Mouse (Mus musculus): ENCODE results near the gene Hspb1. TPM values are rescaled to one million over a fixed set of nuclear protein-coding genes. Genes with fewer than 3 reads are reported as not detected.

Hspb1 gene
- 1 to 10 TPM; 4.2 to 6.1 TPM for total RNA-seq (2021)
- long read RNA-seq, partial matches to known transcripts: 0 of 1 reads
- long read RNA-seq, other reads (novel, unspliced or antisense): 0 of 1 reads

DNA sequence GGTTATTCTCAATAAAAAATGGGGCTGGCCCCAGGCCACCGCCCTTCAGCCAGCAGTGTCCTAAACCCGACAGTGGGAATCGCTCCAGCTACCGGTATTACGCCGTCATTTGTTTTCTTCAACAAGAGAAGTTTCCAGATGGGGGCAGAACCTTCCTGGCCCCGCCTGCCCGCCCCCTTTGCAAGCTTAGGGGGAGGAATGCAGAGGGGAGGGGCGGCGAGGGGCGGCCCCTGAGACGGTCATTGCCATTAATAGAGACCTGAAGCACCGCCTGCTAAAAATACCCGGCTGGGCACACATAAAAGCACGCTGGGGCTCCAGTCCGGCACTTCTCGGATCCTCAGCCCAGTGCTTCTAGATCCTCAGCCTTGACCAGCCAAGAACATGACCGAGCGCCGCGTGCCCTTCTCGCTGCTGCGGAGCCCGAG, at the start of gene Hspb1:
Gene Hspb1, plus strand, starts transcription at position 245 of the 428 bp plus-strand sequence.
- DNase-seq (ENCODE audit: low spot score in 2 of 2): no peak

DNA sequence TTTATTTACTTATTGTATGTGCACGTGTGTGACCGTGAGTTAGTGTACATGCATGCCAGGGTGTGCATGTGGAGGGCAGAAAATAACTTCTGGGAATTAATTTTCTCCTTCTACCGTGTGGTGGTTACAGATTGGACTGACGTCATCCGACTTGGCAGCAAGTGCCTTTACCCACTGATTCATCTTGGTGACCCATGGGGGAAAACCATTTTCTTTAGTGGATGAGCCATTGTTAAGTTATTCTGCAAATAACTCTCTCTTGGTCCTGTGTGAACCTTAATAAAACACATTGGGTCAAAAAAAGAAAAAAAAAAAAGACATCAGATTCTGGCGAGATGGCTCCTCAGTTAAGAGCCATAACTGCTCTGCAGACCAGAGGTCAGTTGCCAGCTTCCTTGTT, 46.1 kb upstream of the Hspb1 start:
- DNase-seq (ENCODE audit: low spot score in 2 of 2): no peak

DNA sequence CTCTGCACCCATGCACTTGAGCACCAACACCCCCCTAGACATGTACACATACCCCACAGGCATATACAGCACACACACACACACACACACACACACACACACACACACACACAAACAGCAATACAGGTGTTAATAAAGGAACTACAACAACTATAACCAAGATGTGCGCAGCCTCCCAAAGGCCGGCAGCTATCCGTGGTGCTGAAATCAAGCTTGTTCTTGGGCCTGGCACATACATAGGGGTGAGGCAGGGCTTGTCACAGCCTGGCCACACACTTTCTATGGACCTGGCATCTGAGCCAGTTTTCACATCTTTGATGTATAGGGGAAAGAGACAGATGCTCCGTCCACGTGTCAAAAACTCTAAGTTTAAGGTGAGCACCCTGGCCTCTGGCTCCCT, 44.3 kb upstream of the Hspb1 start:
- no peak for DNase-seq (ENCODE audit: low spot score in 2 of 2)

DNA sequence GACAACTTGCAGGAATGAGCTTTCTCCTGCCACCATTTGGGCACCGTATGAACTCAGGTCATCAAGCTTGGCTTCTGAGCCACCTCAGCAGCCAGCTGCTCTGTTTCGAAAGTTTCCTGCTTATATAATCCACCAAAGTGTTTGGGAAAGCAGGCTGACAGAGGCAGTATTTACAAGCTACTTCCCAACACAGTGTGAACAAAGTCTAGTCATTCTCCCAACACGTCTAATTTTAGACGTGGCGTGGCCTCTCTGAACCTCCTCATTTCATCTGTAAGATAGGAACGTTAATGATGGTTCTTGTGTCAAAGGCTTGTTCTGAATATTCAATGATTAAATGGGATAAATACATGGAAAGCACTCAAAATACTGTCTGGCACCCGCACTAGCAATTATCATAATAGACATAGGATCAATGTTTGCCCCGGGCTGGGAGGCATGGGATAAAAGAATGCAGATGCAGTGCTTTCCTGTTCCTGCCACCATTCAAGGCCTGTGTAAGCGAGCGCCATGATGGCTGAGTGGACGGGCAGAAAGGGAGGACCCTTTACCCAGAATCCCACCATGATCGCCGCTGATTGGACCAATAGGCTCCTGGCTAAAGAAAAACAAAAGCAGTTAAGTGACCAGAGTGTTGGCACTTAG, 41.9 kb upstream of the Hspb1 start:
- no peak for DNase-seq (ENCODE audit: low spot score in 2 of 2)

DNA sequence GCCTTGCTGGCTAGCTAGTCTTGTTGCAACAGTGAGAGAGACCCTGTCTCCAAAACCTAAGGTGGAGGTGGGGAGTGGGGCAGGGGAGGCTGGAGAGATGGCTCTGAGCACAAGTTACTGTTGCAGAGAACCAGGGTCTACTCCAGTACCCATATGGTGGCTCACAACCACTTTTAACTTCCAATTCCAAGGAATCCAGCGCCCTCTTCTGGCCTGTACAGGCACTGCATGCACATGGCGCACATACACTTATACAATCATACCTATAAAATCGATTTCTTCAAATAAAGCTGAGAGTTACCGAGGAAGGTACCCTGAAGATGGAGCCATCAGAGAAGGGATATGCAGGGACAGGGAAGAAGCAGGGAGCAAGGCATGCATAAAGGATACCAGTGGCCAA, 40.3 kb upstream of the Hspb1 start:
- DNase-seq (ENCODE audit: low spot score in 2 of 2): no peak

DNA sequence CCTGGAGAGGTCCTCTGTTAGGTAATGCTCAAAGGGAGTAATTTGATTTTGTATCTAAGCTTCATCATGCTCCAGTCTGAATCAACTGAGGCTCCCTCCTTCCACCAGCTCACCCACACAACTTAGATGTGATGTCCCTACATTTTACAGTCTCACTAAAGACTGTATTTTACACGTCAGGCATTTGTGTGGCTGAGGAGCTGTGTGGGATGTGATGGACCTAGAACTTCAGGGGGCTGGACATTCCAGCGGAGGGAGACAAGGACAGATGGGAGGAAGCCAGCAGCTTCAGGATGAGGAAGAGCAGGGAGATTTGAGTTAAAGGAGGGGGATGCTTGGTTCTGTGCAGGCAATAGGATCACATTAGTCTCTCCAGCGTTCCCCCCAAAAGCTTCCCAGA, 39.8 kb upstream of the Hspb1 start:
- no peak for DNase-seq (ENCODE audit: low spot score in 2 of 2)

DNA sequence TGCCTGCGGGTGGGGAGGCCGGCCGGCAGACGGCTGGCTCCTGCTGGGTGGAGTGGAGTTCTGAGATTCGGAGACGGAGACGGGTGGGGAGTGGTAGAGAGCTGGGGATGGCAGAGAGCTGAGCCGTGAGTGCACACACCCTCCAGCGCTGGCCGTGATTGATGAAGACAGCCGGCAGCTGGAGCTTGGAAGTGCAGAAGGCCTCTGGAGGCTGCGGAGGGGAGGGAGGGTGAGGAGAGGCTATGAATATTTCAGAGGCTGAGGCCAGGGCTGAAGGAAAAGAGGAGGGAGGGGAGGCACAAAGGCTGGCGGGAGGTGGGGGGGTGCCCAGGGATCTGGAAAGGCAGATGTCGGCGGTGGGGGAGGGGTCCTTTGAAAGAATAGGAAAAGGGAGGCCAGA, 36.7 kb upstream of the Hspb1 start:
- no peak for DNase-seq (ENCODE audit: low spot score in 2 of 2)

DNA sequence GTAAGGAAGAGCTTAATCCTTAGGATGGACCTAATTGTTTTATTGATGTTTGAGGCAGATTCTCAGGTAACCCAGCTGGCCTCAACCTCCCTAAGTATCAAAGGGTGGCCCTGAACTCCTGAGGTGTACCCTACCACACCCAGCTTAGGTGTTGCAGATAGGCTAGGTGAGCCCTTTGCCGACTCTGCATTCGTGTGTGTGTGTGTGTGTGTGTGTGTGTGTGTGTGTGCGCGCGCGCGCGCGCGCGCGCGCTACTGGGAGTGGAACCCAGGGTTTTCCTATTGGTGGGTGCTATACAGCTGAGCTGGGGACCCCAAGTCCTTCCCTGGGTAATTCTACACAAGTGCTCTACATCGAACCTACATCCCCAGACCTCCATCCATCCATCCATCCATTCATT, 36.2 kb upstream of the Hspb1 start:
- DNase-seq (ENCODE audit: low spot score in 2 of 2): no peak

DNA sequence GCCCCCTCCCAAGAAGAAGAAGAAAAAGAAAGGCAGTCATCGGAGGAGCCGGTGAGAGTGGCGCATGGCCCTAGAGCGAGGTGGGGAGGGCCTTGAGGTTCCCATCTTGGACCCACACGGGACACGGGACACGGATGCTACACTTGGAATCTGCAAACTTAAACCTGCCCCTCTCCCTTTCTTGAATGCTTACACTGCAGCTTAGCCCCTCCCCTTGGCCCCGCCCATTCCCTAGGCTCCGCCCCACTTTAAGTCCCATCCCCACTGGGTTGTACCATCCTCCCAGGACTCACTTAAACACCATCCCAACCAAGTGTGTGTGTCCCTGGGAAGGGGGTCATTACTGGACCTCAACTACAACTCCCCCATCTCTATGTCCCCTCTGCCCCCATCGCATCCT, 35.3 kb upstream of the Hspb1 start:
- DNase-seq (ENCODE audit: low spot score in 2 of 2): no peak

DNA sequence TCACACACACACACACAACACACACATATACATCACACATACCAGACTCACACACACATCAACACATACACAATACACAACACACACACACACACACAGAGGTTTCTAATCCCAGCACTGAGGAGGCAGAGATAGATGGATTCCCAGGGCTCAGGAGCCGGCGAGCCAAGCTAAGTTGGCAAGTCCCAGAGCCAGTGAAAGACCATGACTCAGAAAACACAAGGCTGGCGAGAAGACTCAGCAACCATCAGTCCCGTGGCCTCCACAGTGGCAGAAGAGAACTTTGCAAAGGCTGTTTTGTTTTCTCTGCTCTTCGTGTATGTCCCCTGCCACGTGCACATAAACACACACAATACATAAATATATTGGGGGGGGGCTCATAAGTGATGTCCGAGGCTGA, 34.0 kb upstream of the Hspb1 start:
- no peak for DNase-seq (ENCODE audit: low spot score in 2 of 2)

DNA sequence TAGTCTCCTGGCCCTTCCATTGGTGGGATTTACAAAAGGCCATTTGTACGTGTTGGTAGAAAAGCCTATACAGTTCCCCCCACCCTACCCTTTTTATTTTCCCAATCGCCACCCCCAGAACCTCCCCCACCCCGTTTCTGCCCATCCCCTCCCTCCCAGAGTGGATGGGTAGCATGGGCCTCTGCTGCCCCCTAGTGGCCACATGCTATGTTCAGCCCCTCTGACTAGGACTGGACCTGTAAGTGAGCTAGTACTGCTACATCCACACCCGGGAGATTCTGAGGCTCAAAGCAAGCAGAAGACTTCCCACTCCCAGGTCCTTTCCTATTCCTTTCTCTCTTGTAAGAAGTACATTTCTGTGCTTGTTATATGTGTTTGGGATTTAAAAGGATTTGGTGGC, 32.6 kb upstream of the Hspb1 start:
- peak; percentile 84 to 90 for DNase-seq (ENCODE audit: low spot score in 2 of 2)

DNA sequence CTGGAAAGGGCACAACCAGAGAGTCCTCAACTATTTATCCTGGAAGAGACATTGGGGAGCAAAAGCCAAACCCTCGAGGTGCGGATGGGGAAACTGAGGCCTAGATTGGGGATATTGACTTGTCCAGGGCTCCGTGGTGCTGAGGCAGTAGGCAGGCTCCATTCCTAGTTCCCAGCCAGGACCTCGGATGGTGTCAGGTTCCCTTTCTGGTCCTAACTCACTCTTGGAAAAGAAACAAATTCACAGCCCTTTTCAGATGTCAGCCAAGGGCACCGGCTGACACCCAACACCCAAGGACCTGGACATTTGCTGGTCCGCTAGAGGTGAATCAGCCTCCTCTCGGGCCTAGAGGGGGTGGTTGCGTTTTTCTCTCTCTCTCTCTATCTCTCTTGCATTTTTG, 21.1 kb upstream of the Hspb1 start:
- no peak for DNase-seq (ENCODE audit: low spot score in 2 of 2)

DNA sequence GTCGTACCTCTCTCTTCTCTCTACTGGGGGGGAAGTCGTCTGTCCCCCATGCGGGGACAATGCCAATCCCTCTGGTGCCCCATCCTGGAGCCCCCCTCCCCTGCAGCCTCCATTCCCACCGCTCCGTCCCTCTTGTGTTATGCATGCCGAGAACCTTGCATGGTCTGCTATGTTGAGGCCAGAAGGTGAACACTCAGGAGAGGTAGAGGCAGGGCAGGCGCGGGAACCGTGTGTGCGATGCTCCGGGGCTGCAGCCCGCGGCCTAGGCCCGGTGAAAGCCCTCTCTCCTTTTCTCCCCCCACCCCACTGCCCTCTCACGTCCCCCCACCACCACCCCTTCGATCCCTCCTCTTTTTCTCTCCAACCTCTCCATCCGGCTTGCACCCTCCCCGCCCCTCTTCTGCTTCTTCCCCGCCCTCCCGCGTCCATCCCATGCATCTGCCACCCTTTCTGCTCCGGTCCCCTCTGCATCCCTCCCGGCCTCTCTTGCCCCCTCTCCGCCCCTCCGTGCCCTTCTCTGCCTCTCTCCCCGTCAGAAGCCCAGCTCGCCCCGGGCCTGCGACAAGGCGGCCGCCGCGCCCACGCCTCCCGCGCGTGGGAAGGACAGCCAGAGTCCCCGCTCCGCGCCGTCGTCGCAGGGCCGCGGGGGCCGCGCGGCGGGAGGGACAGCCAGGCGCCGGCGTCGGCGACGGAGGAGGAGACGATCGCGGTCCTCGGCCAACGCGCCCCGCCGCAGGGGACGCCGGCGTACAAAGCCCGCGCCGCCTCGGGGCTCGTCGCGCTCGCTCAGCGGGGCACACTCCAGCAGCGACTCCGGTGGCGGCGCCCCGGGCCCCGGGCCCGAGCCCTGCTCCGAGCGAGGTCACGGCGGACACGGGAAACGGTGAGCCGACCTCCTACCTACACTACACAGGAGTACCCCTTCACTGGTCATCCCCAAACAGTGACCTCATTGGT, 19.8 kb upstream of the Hspb1 start:
- peak in 1 of 2 experiments; percentile 59 for DNase-seq (ENCODE audit: low spot score in 2 of 2)

DNA sequence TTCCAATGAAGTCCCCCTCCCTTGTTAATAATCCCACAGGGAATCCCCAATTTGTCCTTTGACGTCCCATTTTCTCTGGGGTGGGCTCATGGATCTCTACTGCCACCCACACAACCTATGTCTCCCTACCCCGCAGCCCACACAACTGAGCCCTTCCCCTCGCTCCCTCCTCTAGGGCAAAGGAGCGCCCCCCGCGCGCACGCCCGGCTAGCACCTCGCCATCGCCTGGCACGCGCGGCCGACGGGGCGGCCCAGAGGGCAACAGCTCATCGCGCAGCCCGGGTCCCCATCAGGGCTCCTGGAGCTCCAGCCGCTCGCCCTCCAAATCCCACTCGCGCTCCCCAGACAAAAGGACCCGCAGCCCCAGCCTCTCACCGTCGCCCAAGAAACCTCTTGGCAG, 19.1 kb upstream of the Hspb1 start:
- DNase-seq (ENCODE audit: low spot score in 2 of 2): no peak

DNA sequence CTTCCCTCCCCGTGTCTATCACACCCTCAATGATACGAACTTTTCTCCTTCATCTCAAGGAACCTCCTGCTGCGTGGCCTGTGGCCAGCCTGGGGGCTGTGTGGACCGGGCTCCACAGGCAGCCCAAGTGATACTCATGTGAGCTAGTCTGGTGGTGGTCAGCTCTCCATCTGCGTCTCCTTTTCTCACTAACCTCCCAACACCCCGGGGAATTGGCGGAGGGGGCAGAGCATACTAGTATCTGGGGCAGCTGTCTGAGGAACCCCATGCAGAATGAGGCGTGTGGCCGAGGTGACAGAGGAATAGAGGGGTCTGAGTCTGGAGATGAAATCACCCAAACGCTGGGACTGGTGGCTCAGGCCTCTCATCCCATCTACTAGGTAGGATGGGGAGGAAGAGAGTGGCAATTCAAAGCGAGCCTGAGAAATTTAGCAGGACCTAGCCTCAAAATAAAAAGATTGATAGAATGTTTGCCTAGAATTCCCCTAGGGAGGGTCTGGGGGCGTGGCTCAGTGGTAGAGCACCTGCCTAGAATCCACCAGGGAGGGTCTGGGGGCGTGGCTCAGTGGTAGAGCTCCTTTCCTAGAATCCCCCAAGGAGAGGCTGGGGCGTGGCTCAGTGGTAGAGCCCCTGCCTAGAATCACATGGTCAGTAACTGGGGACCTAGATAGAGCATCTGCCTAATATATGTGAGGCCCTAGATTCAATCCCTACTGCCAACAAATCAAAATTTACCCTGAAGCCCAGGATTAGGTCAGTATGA, 17.9 kb upstream of the Hspb1 start:
- DNase-seq (ENCODE audit: low spot score in 2 of 2): no peak

DNA sequence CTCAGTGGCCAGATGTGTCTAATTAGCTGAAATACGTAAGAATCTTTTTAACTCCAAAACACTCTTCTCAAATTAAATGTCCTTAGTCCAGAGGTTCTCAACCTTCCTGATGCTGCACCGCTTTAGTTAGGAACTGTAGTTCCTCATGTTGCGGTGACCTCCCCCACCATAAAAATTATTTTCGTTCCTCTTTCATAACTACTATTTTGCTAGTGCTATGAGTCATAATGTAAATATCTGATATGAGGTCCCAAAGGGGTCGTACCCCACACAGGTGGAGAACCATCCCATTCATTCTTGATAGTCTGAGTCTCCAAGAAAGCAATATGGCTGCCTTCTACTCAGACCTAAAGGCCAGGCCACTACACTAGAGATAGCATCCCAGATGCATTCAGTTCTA, 17.2 kb upstream of the Hspb1 start:
- no peak for DNase-seq (ENCODE audit: low spot score in 2 of 2)

DNA sequence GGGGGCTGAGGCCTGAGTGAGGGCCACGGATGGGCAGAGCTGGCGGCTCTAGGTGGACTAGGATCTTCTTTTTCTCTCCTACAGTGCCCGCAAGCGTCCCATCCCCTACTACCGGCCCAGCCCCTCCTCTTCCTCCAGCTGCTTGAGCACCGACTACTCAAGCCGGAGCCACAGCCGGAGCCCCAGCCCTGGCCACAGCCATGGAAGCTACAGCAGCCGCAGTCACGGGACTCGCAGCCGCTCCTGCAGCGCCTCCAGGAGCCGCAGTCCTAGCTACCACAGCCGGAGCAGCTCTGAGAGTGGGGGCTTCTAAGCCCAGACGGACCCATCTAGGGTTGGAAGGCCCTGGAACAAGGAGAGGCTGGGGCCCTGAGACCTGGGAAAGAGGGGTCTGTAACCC, 14.7 kb upstream of the Hspb1 start:
- DNase-seq (ENCODE audit: low spot score in 2 of 2): no peak

DNA sequence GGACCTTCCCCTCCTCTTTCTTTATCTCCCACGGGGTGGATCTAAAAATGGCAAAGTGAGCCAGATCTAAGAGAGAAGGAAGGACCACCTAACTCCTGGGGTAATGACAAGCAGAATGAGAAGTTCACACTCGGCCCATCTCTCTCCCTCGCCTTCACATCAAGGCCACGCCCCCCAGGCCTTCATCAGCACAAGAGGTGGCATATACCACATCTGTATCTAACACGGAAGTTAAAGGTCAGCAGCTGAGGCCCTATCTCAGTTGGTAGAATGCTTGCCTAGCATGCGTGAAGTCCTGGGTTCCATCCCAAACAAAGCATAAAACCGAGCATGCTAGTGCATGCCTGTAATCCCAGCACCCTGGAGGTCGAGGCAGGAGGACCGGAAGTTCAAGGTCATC, 14.0 kb upstream of the Hspb1 start:
- no peak for DNase-seq (ENCODE audit: low spot score in 2 of 2)

DNA sequence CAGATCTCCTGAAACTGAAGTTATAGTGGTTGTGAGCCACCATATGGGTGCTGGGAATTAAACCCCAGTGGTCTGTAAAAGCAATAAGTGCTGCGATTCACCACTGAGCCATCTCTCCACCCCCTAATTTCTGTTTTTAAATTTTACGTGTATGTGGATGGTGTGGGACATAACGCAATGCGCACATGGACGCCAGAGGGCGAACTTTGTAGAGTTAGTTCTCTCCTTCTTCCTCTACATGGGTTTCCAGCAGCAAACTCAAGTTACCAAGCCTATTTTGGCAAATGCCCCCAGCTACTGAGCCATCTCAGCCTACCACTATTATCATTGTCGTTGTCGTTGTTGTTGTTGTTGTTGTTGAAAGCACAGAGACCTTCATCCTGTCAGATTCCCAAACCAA, 10.5 kb upstream of the Hspb1 start:
- peak; percentile 63 to 70 for DNase-seq (ENCODE audit: low spot score in 2 of 2)

DNA sequence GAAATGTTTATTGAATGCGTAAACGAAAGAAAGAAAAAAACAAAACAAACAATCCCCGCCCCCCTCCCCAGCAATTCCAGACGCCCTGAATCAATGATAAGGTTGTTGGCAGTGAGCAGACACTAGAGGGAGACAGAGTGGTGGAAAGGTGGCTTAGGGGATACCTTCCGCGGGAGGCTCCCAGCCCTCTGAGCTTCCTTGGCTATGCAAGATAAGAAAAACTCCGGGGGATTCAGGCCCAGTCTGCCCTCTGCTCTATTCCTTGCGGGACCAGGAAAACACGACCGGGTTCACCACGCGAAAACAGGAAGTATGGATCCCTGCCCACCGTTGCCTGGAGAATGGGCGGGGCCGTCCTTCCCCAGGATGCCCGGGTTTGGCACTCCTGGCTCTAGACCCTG, 9.9 kb upstream of the Hspb1 start:
- DNase-seq (ENCODE audit: low spot score in 2 of 2): peak in 1 of 2 experiments; percentile 58

DNA sequence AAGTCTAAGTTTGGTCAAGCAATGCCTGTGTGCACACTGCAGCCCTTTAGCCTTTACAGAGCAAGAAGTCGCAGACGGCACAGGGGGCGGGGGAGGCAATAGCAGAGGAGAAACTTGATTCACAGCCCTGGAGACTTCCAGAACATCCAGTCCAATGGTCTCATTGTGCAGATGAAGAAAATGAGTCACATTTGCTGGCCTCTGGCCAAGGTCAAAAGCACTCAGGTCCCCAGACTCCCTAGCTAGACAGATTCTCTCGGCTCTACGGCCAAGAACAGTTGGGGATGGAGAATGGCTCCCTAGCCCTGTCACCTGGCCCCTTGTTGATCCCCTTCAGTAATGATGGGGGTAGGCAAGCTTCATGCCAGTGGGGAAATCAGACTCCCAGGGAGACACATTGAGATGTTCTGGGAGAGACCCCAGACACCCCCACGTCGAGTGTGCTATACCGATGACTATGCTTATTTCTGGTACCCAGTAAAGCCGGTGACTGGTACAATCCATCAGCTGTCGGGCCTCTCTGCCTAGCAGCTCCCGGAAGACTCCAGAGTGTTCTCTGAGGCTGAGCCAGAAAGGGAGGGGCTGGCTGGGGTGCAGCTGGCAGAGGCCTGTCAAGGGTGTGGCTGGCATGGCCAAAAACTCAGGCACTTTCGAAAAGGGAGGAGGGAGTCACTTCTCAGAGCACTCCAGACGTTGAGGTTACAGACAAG, 8.1 kb upstream of the Hspb1 start:
- peak; percentile 62 to 70 for DNase-seq (ENCODE audit: low spot score in 2 of 2)

Measured in layer of hippocampus, postnatal 10 days (tissue).